Mouse (Mus musculus) myocyte (in vitro differentiated cells): ENCODE results near the gene Bmpr2. TPM values are rescaled to one million over a fixed set of nuclear protein-coding genes. Genes with fewer than 3 reads are reported as not detected.

ENCODE experiments used
- H3K27me3 ChIP-seq: one replicate; pipeline ENCODE4 v1.6.1; 2011; ENCODE audit not compliant: control insufficient read depth, insufficient read depth, insufficient read length
- H3K36me3 ChIP-seq: one replicate; pipeline ENCODE4 v1.6.1; 2011; ENCODE audit not compliant: control insufficient read depth, insufficient read depth
- H3K4me2 ChIP-seq: one replicate; pipeline ENCODE4 v1.6.1; 2011; ENCODE audit warnings: low read depth, control low read depth
- H3K4me3 ChIP-seq: one replicate; pipeline ENCODE4 v1.5.1; 2011; ENCODE audit warnings: mild to moderate bottlenecking, control low read depth, moderate library complexity
- H3K79me2 ChIP-seq: one replicate; pipeline ENCODE4 v1.6.1; 2011; ENCODE audit not compliant: control insufficient read depth, insufficient read depth
- H3ac ChIP-seq: one replicate; pipeline ENCODE4 v1.6.1; 2011; ENCODE audit not compliant: control insufficient read depth, insufficient read length
- CEBPB ChIP-seq: IDR thresholded peaks from 2 replicates; pipeline ENCODE4 v1.6.1; 2011; ENCODE audit warnings: mild to moderate bottlenecking, moderate library complexity; ENCODE audit not compliant: poor library complexity, insufficient read depth, severe bottlenecking
- E2F4 ChIP-seq: IDR thresholded peaks from one replicate; pipeline ENCODE4 v1.6.1; 2011; ENCODE audit warnings: mild to moderate bottlenecking, control low read depth, moderate library complexity; ENCODE audit not compliant: insufficient read depth
- MAX ChIP-seq: IDR thresholded peaks from one replicate; pipeline ENCODE4 v1.6.1; 2011; ENCODE audit warnings: low read depth, mild to moderate bottlenecking, control low read depth
- MYOD1 ChIP-seq, 3 experiments: IDR thresholded peaks; one replicate each; pipeline ENCODE4 v1.6.1; 2011; ENCODE audit warnings: control low read depth in 2 of 3, low read depth in 2 of 3, mild to moderate bottlenecking in 2 of 3, moderate library complexity in 1 of 3; ENCODE audit not compliant: insufficient read length in 2 of 3, control insufficient read depth in 1 of 3
- MYOG ChIP-seq, 3 experiments: IDR thresholded peaks; one replicate each; pipeline ENCODE4 v1.6.1; 2011; ENCODE audit warnings: control low read depth in 2 of 3, low read depth in 2 of 3, mild to moderate bottlenecking in 2 of 3; ENCODE audit not compliant: insufficient read length in 2 of 3, control insufficient read depth in 1 of 3, insufficient read depth in 1 of 3
- POLR2A ChIP-seq: IDR thresholded peaks from one replicate; pipeline ENCODE4 v1.6.1; 2011; ENCODE audit warnings: low read depth, mild to moderate bottlenecking, control low read depth, moderate library complexity; ENCODE audit not compliant: insufficient read length
- POLR2AphosphoS2 ChIP-seq: IDR thresholded peaks from one replicate; pipeline ENCODE4 v1.6.1; 2011; ENCODE audit warnings: low read depth, control low read depth; ENCODE audit not compliant: insufficient read length
- REST ChIP-seq: IDR thresholded peaks from one replicate; pipeline ENCODE4 v1.6.1; 2011; ENCODE audit warnings: mild to moderate bottlenecking, control low read depth, moderate library complexity; ENCODE audit not compliant: insufficient read depth, insufficient read length
- SRF ChIP-seq: IDR thresholded peaks from one replicate; pipeline ENCODE4 v1.6.1; 2011; ENCODE audit warnings: low read depth; ENCODE audit not compliant: control insufficient read depth, insufficient read length
- TCF12 ChIP-seq: IDR thresholded peaks from one replicate; pipeline ENCODE4 v1.6.1; 2011; ENCODE audit warnings: mild to moderate bottlenecking, control low read depth; ENCODE audit not compliant: poor library complexity, insufficient read depth, severe bottlenecking
- TCF3 ChIP-seq: IDR thresholded peaks from one replicate; pipeline ENCODE4 v1.6.1; 2011; ENCODE audit warnings: low read depth, control low read depth; ENCODE audit not compliant: insufficient read length
- USF1 ChIP-seq: IDR thresholded peaks from one replicate; pipeline ENCODE4 v1.6.1; 2011; ENCODE audit warnings: low read depth, mild to moderate bottlenecking, control low read depth, moderate library complexity
- polyA plus RNA-seq: library from polyadenylated mRNA; unstranded; fragments of >200 nt; fragmentation: generic; extraction: Trizol; gene quantifications from one replicate; pipeline ENCODE4 v1.2.1, GENCODE M21; 2012; ENCODE audit warnings: missing spikeins

Bmpr2 gene
- polyA plus RNA-seq, 1 experiment = 5.1 TPM

GRCm38 (mm10) chr1:59829410-59829809, 66.2 kb downstream of the Bmpr2 start:
- H3K79me2 ChIP-seq = no peaks in the 10 kb centered on the region
- TF ChIP-seq REST = no peak
- TF ChIP-seq POLR2A = no peak
- no peak for TF ChIP-seq E2F4
- TF ChIP-seq TCF12 = no peak
- TF ChIP-seq MYOD1 (IDR thresholded peaks at IDR 0.05; ENCODE audit: control insufficient read depth in 1 of 3, insufficient read length in 2 of 3, low read depth in 2 of 3) = no peak
- TF ChIP-seq MAX = no peak
- TF ChIP-seq CEBPB = no peak
- no peak for TF ChIP-seq POLR2AphosphoS2
- no peak for TF ChIP-seq SRF
- no peak for TF ChIP-seq MYOG (IDR thresholded peaks at IDR 0.05; ENCODE audit: control insufficient read depth in 1 of 3, insufficient read depth in 1 of 3, insufficient read length in 2 of 3, low read depth in 2 of 3)
- TF ChIP-seq USF1 = no peak
- no peak for TF ChIP-seq TCF3

GRCm38 (mm10) chr1:59830194-59830593, 67.0 kb downstream of the Bmpr2 start:
- Histone ChIP-seq H3K79me2 (no peaks in the 10 kb centered on the region), H3ac (no peak overlapping the region), H3K27me3 (no peaks in the 10 kb centered on the region), H3K36me3 (no peaks in the 10 kb centered on the region), H3K4me3 (no peak overlapping the region), H3K4me2 (no peak overlapping the region)
- TF ChIP-seq POLR2A = no peak
- TF ChIP-seq TCF12 = no peak
- TF ChIP-seq MAX = no peak
- TF ChIP-seq POLR2AphosphoS2 = no peak
- TF ChIP-seq E2F4 = no peak
- no peak for TF ChIP-seq MYOD1 (IDR thresholded peaks at IDR 0.05; ENCODE audit: control insufficient read depth in 1 of 3, insufficient read length in 2 of 3, low read depth in 2 of 3)
- no peak for TF ChIP-seq SRF
- no peak for TF ChIP-seq TCF3
- TF ChIP-seq MYOG (IDR thresholded peaks at IDR 0.05; ENCODE audit: control insufficient read depth in 1 of 3, insufficient read depth in 1 of 3, insufficient read length in 2 of 3, low read depth in 2 of 3) = no peak
- no peak for TF ChIP-seq REST
- no peak for TF ChIP-seq CEBPB
- TF ChIP-seq USF1 = no peak

More at GRCm38 (mm10) chr1:59829410-59829809, 66.2 kb downstream of the Bmpr2 start:
- Histone ChIP-seq H3K4me3 (no peak overlapping the region), H3K36me3 (no peaks in the 10 kb centered on the region), H3K27me3 (no peaks in the 10 kb centered on the region), H3ac (no peak overlapping the region), H3K4me2 (no peak overlapping the region)

- H3K4me3 ChIP-seq = no peak overlapping the region
- H3K27me3 ChIP-seq = no peaks in the 10 kb centered on the region
- H3K36me3 ChIP-seq = no peaks in the 10 kb centered on the region
- no peak overlapping the region for H3K4me2 ChIP-seq
- H3K79me2 ChIP-seq = no peaks in the 10 kb centered on the region
- TF ChIP-seq TCF3 (no peak), CEBPB (no peak), USF1 (no peak), SRF (no peak), MYOG (IDR thresholded peaks at IDR 0.05; ENCODE audit: control insufficient read depth in 1 of 3, insufficient read depth in 1 of 3, insufficient read length in 2 of 3, low read depth in 2 of 3) (no peak), POLR2AphosphoS2 (no peak), REST (no peak), POLR2A (no peak), TCF12 (no peak), MAX (no peak), MYOD1 (IDR thresholded peaks at IDR 0.05; ENCODE audit: control insufficient read depth in 1 of 3, insufficient read length in 2 of 3, low read depth in 2 of 3) (no peak)
- no peak overlapping the region for H3ac ChIP-seq
Measured at GRCm38 (mm10) chr1:59833723-59834122, 70.5 kb downstream of the Bmpr2 start.

GRCm38 (mm10) chr1:59848327-59848726, 85.1 kb downstream of the Bmpr2 start:
- H3K27me3 ChIP-seq = no peaks in the 10 kb centered on the region
- no peak overlapping the region for H3K4me2 ChIP-seq
- TF ChIP-seq CEBPB = no peak
- no peak for TF ChIP-seq MYOG (IDR thresholded peaks at IDR 0.05; ENCODE audit: control insufficient read depth in 1 of 3, insufficient read depth in 1 of 3, insufficient read length in 2 of 3, low read depth in 2 of 3)
- no peak for TF ChIP-seq POLR2AphosphoS2
- TF ChIP-seq TCF3 = no peak
- no peak for TF ChIP-seq MYOD1 (IDR thresholded peaks at IDR 0.05; ENCODE audit: control insufficient read depth in 1 of 3, insufficient read length in 2 of 3, low read depth in 2 of 3)
- no peak for TF ChIP-seq MAX
- no peak for TF ChIP-seq USF1
- no peak for TF ChIP-seq TCF12
- TF ChIP-seq POLR2A = no peak
- no peak for TF ChIP-seq SRF
- TF ChIP-seq REST = no peak
- no peak for TF ChIP-seq E2F4
- no peak overlapping the region for H3ac ChIP-seq
- H3K79me2 ChIP-seq = peaks cover 3% of the 10 kb centered on the region
- H3K4me3 ChIP-seq = no peak overlapping the region
- H3K36me3 ChIP-seq = peaks cover 18% of the 10 kb centered on the region
